Comparison of ENCODE assay signal across 10 mouse cellular contexts in genomic region chr2:145700237-145700985, GRCm38 (mm10). TPM values are rescaled to one million over a fixed set of nuclear protein-coding genes. Genes with fewer than 3 reads are reported as not detected.
DNase-seq lines count a peak whose midpoint lies in the region; ATAC-seq and TF ChIP-seq lines count a peak whose summit lies in the region.
"Had no signal": no experiment of that assay in that cellular context is flagged by ENCODE, and none has a peak within 500 bp of the region (broad histone marks: within the 10 kb centered on the region; RNA-seq: fewer than 3 reads in every experiment).

No protein-coding gene starts in this region.

- no peaks in the 10 kb centered on the region for H3K4me1 ChIP-seq in lung, postnatal 0 days (ENCODE audit: insufficient read depth, low read depth, low read length)
- peaks cover 3% of the 10 kb centered on the region; the same call in 1 of the 2 replicates for H3K4me1 ChIP-seq in embryonic fibroblast, embryonic 13.5 days (ENCODE audit: control insufficient read depth, insufficient read depth, low read length)

- H3K27ac ChIP-seq in gastrocnemius, adult 2 months, result peak overlapping the region; percentile 31
- no peak overlapping the region for H3K27ac ChIP-seq in lung, postnatal 0 days (ENCODE audit: low read length)
- 0 out of 2 replicates have a peak overlapping the region, but pooled peaks have one; percentile 20 for H3K27ac ChIP-seq in embryonic fibroblast, embryonic 13.5 days (ENCODE audit: insufficient read depth, low read length)
- H3K27ac ChIP-seq: neural tube, embryonic 13.5 days had no signal

- DNase-seq in gastrocnemius, adult 2 months, result no peak
- DNase-seq in gastrocnemius, postnatal 25 days, result no peak
- peak; percentile 42 for DNase-seq in lung, postnatal 0 days (ENCODE audit: low spot score)
- no peak for DNase-seq in lung, adult 18-20 months
- peak; percentile 43 for DNase-seq in kidney, postnatal 14 days
- DNase-seq in thymus, postnatal 10 days (ENCODE audit: low spot score in 2 of 2), result no peak
- DNase-seq: lung, adult 2 months had no signal

- TF ChIP-seq CTCF in gastrocnemius, adult 2 months (IDR thresholded peaks at IDR 0.05), result no peak
- TF ChIP-seq CTCF in lung, postnatal 0 days (IDR thresholded peaks at IDR 0.05), result no peak
- no peak for TF ChIP-seq CTCF in embryonic fibroblast, embryonic 13.5 days (IDR thresholded peaks at IDR 0.05; ENCODE audit: borderline replicate concordance, insufficient read depth, low read length)

- H3K4me3 ChIP-seq in gastrocnemius, adult 2 months, result no peak overlapping the region
- no peak overlapping the region for H3K4me3 ChIP-seq in lung, postnatal 0 days (ENCODE audit: low read depth, low read length)
- H3K4me3 ChIP-seq in embryonic fibroblast, embryonic 13.5 days (ENCODE audit: insufficient read depth, low read length), result no peak overlapping the region
- H3K4me3 ChIP-seq: neural tube, embryonic 13.5 days had no signal

- no peak for TF ChIP-seq POLR2A in embryonic fibroblast, embryonic 13.5 days (IDR thresholded peaks at IDR 0.05; ENCODE audit: low read depth, low read length)

- H3K36me3 ChIP-seq in lung, postnatal 0 days (ENCODE audit: insufficient read depth, low read length), result no peaks in the 10 kb centered on the region
- H3K36me3 ChIP-seq: neural tube, embryonic 13.5 days had no signal

- no peaks in the 10 kb centered on the region for H3K27me3 ChIP-seq in lung, postnatal 0 days (replicated peaks; ENCODE audit: insufficient read depth, low read length)
- H3K27me3 ChIP-seq: neural tube, embryonic 13.5 days had no signal

- 56% methylated on average over 8 of the region's 8 CpGs for WGBS in lung, postnatal 0 days

- no peaks in the 10 kb centered on the region for H3K9me3 ChIP-seq in lung, postnatal 0 days (ENCODE audit: low read length)
- H3K9me3 ChIP-seq: neural tube, embryonic 13.5 days had no signal

- H3K4me2 ChIP-seq in lung, postnatal 0 days (replicated peaks; ENCODE audit: low read depth, low read length), result no peak overlapping the region
- H3K4me2 ChIP-seq: neural tube, embryonic 13.5 days had no signal

- intact Hi-C loops in gastrocnemius, adult 2 months (cut with DNase I), result loop anchor here (2.0 to 5.0 kb wide), 2 partner anchors 92 to 182 kb away; no protein-coding TSS in a partner anchor

- no peak for TF ChIP-seq EP300 in lung, postnatal 0 days (IDR thresholded peaks at IDR 0.05)

- no peak overlapping the region for H3K9ac ChIP-seq in lung, postnatal 0 days (replicated peaks; ENCODE audit: low read depth)
- H3K9ac ChIP-seq: neural tube, embryonic 13.5 days had no signal

- peak; percentile 19; the same call in 1 of the 2 replicates for ATAC-seq in lung, postnatal 0 days
- ATAC-seq in megakaryocyte progenitor cell, adult 5-6 weeks (replicated peaks; ENCODE audit: poor library complexity), result no peak

RNA-seq across cellular contexts. Expression of gene Rin2, which starts 25.4 kb away (rescaled TPM):
- total RNA-seq in gastrocnemius, adult 2 months (2021), result 10 to 100 TPM; 10.3 to 11.5 TPM
- 10 to 100 TPM in 1 of 2 experiments, 1 to 10 TPM in 1; 9.4 to 14.2 TPM for total RNA-seq in gastrocnemius, postnatal 25 days (2021)
- 50.3 and 55.2 TPM in 2 replicates for polyA plus RNA-seq in lung, postnatal 0 days (2015; fragmentation: Nextera tagmentation; extraction: Ambion mirVana)
- 19.5 and 30.5 TPM in 2 replicates for polyA plus RNA-seq in embryonic fibroblast, embryonic 13.5 days (2011; ENCODE audit: insufficient read length, low read depth, missing spikeins)
- total RNA-seq in megakaryocyte progenitor cell, adult 5-6 weeks (2015), result 2.1 and 2.7 TPM in 2 replicates
- 2.7 and 2.9 TPM in 2 replicates for total RNA-seq in megakaryocyte progenitor cell, adult 5-6 weeks (2017)

Comparison
In these comparisons a context has a peak if more than half of its experiments do, and no peak if none do; other contexts are left out.
1. DNase-seq: peak in lung, postnatal 0 days (single experiment) and kidney, postnatal 14 days (single experiment); none in gastrocnemius, adult 2 months (single experiment), gastrocnemius, postnatal 25 days (single experiment), lung, adult 18-20 months (0 of 2) and thymus, postnatal 10 days (0 of 2).